Mouse (Mus musculus) embryo, embryonic 11 days (tissue): ENCODE measurements around the gene D430042O09Rik.

Source experiments
- DNase-seq: peaks from one replicate; pipeline ENCODE4 v3.0.0-alpha.2; 2015

The D430042O09Rik gene

GRCm38 (mm10) chr7:125815733-125816132 lies 108.0 kb downstream of the D430042O09Rik start:
- peak; percentile 69 for DNase-seq

DNA sequence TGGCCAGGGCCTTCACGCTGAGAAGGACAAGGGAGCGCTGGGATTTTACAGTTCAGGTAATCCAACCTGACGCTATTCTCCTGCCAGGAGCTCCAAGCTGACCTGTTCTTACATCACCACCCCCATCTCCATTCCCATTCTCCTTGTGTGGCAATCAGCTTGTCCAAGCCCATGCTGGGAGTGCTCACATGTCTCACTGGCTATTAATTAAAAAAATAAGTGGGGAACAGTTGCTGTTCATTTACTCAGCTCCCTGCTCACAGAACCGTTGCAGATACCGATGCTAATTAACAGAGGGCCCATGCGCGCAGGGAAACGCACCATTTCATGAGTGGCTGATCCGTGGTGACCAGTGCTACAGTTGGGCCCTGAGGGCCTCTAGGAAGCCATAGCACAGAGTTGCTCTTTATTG lies 110.6 kb downstream of the D430042O09Rik start:
- DNase-seq, result no peak

- DNase-seq, result peak; percentile 30
Observed at GRCm38 (mm10) chr7:125820233-125820632, 112.5 kb downstream of the D430042O09Rik start.

DNA sequence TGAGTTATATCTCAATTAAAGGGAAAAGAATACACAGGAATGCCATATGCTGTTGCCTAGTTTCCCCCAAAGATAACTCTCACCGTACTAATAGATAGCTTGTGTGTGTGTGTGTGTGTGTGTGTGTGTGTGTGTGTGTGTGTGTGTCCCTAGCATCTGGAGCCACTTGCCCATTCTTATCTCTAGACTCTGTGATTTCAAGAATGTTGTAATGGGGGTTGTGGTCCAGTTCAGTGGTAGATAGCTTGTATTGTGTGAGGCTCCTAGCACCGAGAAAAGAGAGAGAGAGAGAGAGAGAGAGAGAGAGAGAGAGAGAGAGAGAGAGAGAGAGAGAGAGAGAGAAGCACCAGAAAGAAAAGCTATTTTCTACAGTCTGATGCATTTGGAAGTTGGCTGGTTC lies 118.7 kb downstream of the D430042O09Rik start:
- no peak for DNase-seq

DNA sequence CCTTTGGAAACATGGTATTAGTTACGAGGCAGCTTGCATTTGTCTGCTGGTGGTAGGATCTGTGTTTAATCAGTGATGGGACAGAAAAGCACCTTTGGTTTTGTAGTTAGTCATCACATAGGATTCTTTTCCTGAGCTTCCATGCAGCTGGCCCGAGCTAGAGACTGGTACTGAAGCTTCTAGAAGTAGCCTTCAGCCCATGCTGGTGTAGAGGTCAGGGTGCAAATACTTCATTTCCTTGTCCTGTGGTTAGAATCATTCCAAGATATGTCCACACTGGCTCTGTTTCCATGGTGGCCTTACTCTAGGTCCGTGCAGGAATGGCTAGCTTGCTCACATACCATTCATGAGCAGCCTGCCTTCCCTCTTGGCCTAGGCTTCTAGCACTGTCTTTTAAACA lies 119.2 kb downstream of the D430042O09Rik start:
- no peak for DNase-seq

GRCm38 (mm10) chr7:125827420-125827819 lies 119.7 kb downstream of the D430042O09Rik start:
- DNase-seq, result no peak

- no peak for DNase-seq
Observed at GRCm38 (mm10) chr7:125828561-125828960, 120.9 kb downstream of the D430042O09Rik start.

GRCm38 (mm10) chr7:125829121-125829666 lies 121.5 kb downstream of the D430042O09Rik start:
- peak; percentile 36 for DNase-seq

DNA sequence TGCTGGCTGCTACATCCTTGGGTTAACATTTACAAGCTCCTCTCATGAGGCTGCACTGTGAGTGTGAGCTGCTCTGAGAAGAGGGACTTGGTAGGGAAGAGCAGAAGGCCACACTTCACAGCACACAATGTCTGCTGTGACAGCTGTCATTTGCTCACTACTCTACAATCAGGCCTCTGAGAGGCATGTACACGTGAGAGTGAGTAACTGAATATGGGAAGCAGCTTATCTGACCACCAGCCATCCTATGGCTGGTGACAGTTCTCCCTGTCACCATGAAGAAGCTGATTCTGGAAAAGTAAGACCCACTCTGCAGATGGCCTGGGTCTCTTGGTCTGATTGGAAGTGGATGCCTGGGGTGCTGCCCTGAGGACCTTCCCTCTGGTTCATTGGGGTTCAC lies 125.1 kb downstream of the D430042O09Rik start:
- DNase-seq, result no peak

DNA sequence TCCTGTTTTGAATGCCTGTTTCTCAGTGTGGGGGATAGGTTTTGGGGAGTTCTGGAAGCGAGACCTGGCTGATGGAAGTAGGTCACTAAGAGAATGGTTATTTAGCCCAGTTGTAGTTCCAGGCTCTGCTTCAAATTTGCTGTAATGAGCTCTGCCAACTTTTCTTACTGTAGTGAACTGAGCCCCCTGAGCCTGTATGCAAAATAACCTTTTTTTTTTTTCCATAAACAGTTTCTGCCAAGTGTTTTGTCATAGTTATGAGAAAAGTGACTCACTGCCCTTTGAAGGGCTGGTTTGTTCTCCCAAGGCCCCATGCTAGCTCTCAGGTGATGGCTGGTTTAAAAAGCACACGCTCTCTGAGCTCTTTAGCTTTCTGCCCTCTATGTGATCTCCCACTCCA lies 125.8 kb downstream of the D430042O09Rik start:
- DNase-seq, result no peak

DNA sequence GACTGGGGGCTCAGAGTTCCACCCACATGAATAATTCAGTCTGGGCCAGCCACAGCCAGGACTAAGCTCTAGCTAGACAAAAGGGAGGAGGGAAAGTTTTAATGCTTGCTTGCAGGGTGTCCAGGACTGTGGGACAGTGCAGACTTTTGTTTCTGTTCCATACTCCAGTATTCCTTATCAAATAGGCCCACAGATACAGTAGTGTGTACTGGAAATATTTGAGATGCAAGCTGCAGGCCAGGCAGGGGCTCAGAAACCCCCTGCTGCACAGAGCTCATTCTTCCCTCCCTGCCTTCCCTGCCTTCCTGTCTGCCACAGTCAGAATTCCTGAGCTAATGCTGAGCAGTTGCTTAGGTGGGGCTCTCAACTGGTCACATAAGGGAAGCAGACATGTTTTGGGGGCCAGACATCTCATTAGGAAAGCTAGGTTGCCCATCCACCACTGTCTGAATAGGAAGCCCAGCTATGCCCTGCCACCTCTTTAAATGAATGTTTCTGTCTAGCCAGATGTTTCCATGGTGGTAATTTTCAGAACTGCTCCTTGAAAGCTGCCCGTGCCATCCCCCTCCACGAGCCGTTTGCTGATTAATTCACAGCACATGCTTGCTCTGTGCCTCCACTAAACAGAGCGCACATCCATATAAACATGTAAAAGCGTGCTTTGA lies 130.5 kb downstream of the D430042O09Rik start:
- peak; percentile 36 for DNase-seq

DNA sequence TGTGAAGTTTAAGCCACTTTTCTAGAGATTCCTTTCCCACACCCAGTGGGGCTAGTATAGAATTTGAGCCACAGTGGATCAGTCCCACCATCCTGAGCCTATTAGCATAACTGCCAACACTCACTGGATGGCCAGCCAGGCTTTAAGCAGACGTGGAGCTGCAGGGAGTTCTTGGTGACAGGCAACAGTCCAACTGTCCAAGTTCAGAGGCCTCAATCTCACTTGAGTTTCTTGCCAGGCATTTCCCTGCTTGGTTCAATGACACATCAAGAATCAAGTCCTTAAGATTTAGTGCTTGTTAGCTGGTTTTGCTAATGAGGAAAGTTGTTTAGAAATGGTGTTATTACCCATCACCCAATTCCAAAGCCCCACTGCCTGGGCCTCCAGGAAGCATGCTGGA lies 137.9 kb downstream of the D430042O09Rik start:
- DNase-seq, result no peak

GRCm38 (mm10) chr7:125846866-125847527 lies 139.3 kb downstream of the D430042O09Rik start:
- no peak for DNase-seq

DNA sequence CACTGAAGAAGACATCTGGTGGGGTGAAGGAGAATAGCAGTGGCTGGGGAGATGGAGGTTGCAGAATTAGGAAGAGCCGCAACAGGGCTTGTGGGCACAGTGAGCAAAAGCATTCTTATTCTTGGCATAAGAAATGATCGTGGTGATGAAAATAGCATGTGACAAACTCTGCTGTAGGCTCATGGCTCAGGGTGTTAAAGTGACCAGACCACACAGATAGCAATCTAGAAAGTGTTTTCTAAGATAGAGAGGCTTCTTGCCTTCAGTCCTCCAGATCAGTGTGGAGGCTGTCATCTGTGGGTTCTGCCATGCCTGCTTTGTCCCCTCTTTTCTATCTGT lies 139.8 kb downstream of the D430042O09Rik start:
- DNase-seq, result no peak

- no peak for DNase-seq
Observed at GRCm38 (mm10) chr7:125859564-125859963, 151.9 kb downstream of the D430042O09Rik start.

DNA sequence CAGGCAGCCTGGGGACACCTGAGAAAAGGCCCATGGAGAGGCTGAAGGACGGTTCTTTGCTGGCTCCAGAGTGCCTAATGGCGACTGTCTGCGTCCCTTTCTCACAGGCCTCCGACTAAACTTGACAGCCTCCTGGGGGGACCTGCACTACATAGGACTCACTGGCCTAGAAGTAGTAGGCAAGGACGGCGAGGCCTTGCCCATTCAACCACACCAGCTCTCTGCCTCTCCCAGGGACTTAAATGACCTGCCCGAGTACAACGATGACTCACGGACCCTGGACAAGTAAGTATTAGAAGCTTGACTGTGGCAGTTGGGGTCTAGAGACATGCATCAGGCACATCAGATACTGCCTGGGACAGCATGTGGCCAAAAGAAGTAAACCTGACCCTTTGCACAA lies 152.7 kb downstream of the D430042O09Rik start:
- DNase-seq, result no peak

- DNase-seq, result no peak
Observed at GRCm38 (mm10) chr7:125864026-125864425, 156.3 kb downstream of the D430042O09Rik start.

- DNase-seq, result peak; percentile 68
Observed at GRCm38 (mm10) chr7:125865234-125865633, 157.5 kb downstream of the D430042O09Rik start.

DNA sequence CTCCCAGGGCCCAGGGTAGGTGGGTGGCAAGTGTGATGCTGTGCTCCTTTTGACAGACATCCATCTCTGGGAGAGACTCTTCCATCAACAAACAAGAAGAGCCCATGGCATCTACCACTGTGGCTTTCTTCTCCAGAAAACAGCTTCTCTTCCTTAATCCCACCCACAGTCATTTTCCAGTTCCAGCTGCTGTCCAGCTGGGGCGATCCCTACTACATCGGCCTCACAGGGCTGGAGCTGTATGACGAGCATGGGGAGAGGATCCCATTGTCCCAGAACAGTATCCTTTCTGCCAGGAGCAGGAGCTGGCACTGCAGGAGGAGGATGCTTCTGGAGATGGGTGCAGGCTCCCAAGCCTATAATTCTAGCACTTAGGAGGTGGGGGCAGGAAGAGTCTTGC lies 160.9 kb downstream of the D430042O09Rik start:
- no peak for DNase-seq

- peak; percentile 54 for DNase-seq
Observed at GRCm38 (mm10) chr7:125871404-125872201, 163.9 kb downstream of the D430042O09Rik start.

DNA sequence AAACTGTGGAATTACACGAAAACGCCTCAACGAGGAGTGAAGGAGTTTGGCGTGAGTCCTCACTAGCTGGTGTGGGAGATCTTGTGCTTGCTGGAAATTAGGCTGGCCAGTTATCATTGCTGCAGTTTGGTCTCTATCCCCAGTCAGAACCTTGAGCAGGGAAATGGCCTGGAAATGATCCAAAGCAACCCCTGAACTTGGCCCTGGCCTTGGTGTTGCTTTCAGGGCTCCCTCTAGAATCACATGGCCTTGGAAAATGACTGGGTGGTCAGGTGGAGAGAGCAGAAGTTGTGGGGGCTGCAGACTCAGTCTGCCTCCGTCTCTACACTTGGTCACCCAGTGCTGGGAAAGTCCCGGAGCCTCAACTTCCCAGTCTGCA lies 164.5 kb downstream of the D430042O09Rik start:
- DNase-seq, result no peak

DNA sequence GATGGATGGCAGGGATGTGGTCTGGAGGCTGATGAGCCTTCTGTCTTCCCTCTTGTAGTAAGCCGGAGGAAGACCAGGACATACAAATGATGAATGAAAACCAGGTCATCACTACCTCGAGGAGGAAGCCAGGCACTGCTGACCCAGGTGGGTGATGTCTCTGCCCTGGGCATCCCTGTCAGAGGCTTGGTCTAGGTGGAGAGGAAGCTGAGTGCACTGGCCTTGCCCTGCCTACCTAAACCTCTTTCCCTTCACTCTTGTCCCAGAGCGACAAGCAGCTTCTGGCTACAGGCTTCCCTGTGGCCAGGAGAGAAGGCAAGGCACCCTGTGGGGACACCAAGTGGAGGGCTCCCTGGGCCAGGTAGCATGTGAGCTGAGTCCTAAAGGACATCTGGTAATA lies 165.2 kb downstream of the D430042O09Rik start:
- no peak for DNase-seq

DNA sequence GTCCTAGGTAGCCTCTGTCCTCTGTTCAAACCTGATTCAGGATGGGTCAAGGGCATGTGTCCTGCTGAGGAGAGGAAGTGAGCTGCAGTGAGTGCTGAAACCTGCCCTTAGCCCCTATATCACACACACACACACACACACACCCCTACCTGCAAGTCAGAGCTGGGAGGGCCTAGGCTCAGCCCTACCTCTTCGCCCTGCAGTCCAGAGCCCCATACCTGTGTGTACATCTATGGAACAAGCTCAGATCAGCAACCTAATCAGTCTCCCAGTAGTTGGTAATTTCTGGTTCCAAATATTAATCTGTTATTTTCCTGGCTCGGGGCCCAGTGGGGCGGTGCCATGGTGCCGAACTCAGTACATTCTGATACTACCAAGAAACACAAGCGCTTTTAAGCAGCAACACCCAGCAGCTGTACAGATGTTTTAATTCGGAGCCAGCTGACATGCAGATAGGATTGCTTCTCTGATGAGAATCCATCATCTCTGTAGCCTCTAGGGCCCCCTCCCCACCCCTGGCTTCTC lies 166.3 kb downstream of the D430042O09Rik start:
- no peak for DNase-seq
